Mouse (Mus musculus): Measurements from ENCODE around the gene Fam43a.

Fam43a gene

GRCm38 (mm10) chr16:30628401-30628800 is 28.9 kb downstream of the Fam43a start:
- no peak for DNase-seq (ENCODE audit: extremely low spot score, low read depth, low spot score)

GRCm38 (mm10) chr16:30629509-30629908 is 30.0 kb downstream of the Fam43a start:
- no peak for DNase-seq (ENCODE audit: extremely low spot score, low read depth, low spot score)

- no peak for DNase-seq (ENCODE audit: extremely low spot score, low read depth, low spot score)
These were observed 34.6 kb downstream of the Fam43a start for GRCm38 (mm10) chr16:30633906-30634746.

GRCm38 (mm10) chr16:30638586-30638985 is 39.1 kb downstream of the Fam43a start:
- DNase-seq (ENCODE audit: extremely low spot score, low read depth, low spot score) = no peak

- DNase-seq (ENCODE audit: extremely low spot score, low read depth, low spot score) = no peak
These were observed 41.1 kb downstream of the Fam43a start for GRCm38 (mm10) chr16:30640591-30640990.

- no peak for DNase-seq (ENCODE audit: extremely low spot score, low read depth, low spot score)
These were observed 41.9 kb downstream of the Fam43a start for GRCm38 (mm10) chr16:30641408-30641807.

- no peak for DNase-seq (ENCODE audit: extremely low spot score, low read depth, low spot score)
These were observed 42.7 kb downstream of the Fam43a start for GRCm38 (mm10) chr16:30642229-30642628.

GRCm38 (mm10) chr16:30644981-30645380 is 45.5 kb downstream of the Fam43a start:
- no peak for DNase-seq (ENCODE audit: extremely low spot score, low read depth, low spot score)

- no peak for DNase-seq (ENCODE audit: extremely low spot score, low read depth, low spot score)
These were observed 46.5 kb downstream of the Fam43a start for GRCm38 (mm10) chr16:30645841-30646558.

- DNase-seq (ENCODE audit: extremely low spot score, low read depth, low spot score) = no peak
These were observed 47.3 kb downstream of the Fam43a start for GRCm38 (mm10) chr16:30646856-30647255.

- DNase-seq (ENCODE audit: extremely low spot score, low read depth, low spot score) = no peak
These were observed 51.8 kb downstream of the Fam43a start for GRCm38 (mm10) chr16:30651292-30651691.

All from hindlimb bud, embryonic 11.5 days (tissue).